Mouse (Mus musculus): ENCODE data around the gene Col6a3.

The Col6a3 gene

DNA sequence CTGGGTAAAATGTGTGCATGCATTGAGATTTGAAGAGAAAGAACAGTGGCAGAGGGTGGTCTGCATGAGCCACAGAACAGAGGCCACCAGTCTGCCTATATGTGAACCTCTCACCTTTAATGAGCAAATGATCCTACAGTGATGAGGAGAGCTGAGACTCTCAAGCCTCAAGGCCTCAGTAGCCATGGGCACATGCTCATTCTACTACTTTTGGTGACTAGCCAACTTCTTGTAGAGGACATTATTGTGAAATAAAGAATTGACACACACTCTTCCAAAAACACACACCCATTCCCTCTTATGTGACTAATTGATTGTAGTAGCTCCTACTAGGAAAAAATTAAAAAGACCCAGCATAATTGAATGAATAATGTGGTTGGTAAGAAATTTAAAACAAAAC, 120.0 kb downstream of the Col6a3 start:
- no peak for DNase-seq (ENCODE audit: low read depth in 1 of 2, low spot score in 2 of 2)

GRCm38 (mm10) chr1:90723325-90723724, 120.4 kb downstream of the Col6a3 start:
- no peak for DNase-seq (ENCODE audit: low read depth in 1 of 2, low spot score in 2 of 2)

GRCm38 (mm10) chr1:90722021-90722420, 121.8 kb downstream of the Col6a3 start:
- DNase-seq (ENCODE audit: low read depth in 1 of 2, low spot score in 2 of 2): no peak

GRCm38 (mm10) chr1:90720610-90721241, 123.0 kb downstream of the Col6a3 start:
- DNase-seq (ENCODE audit: low read depth in 1 of 2, low spot score in 2 of 2): no peak

DNA sequence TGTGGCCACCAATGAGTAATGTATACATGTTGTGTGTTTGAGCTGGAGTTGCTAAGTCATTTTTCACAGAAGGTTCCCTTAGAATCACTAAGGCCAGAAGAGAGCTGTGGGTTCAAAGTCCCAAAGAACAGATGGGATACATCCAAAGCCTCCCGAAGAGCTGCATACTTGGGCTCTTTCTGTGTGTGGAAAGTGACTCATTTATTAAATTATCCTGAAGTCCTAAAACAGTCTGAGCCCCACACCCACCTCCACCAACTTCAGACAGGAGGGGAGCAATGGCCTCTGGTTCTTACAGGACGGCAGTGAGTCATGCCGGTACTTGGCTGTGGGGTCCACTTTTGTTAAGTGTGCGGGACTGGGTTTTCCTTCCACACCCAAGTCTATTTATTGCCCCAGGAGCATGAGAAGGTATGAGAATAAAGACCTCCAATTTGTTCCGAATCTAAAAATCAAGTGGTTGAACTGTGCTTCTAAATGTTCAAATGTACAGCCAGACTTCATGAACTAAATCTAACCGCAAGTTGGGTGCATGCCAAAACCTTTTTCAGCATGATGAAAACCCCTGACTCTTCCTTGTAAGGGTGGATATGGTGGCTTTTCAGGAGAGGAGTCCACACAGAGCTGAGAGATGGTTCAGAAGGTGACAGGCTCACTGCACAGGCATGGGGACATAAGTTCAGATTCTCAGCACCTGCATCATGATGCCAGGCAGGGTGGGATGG, 124.8 kb downstream of the Col6a3 start:
- DNase-seq (ENCODE audit: low read depth in 1 of 2, low spot score in 2 of 2): no peak

GRCm38 (mm10) chr1:90716258-90716657, 127.5 kb downstream of the Col6a3 start:
- DNase-seq (ENCODE audit: low read depth in 1 of 2, low spot score in 2 of 2): no peak
